Mouse (Mus musculus) heart, adult 2 months (tissue): ENCODE measurements around the gene Samd10.

ENCODE experiments used
- CTCF ChIP-seq: fragments of 200-600 bp; IDR thresholded peaks from 2 replicates; pipeline ENCODE4 v1.8.1; 2022; ENCODE audit warnings: antibody characterized with exemption, mild to moderate bottlenecking, moderate library complexity
- POLR2A ChIP-seq: fragments of 200-500 bp; IDR thresholded peaks from 2 replicates; pipeline ENCODE4 v1.6.1; 2011; ENCODE audit warnings: mild to moderate bottlenecking, low read depth, low read length, control low read depth; ENCODE audit not compliant: insufficient read depth

DNA sequence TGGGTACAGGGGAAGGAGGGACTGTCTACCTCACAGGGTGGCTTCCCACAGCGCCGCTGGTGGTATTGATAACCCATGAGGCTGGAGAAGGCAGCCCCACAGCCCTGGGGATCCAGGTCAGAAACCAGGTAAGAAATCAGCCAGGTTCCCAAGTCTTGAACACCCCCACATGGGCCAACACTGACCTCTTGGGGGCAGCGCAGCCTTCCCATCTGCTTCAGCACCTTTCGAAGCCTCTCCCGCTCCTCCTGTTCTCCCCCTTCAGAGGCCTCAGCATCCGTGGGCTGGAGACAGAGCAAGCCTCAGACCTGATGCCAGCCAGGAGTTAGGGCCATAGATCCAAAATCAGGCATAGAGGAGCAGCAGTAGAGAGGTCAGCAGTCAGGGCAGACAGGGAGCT lies 11.2 kb downstream of the Samd10 start:
- TF ChIP-seq POLR2A (no peak), CTCF (0 out of 2 replicates have a peak, but pooled peaks have one; percentile 3)
